Comparison of ENCODE assay signal across 8 mouse cellular contexts in genomic region chr3:84334771-84335420, GRCm38 (mm10). TPM values are rescaled to one million over a fixed set of nuclear protein-coding genes. Genes with fewer than 3 reads are reported as not detected.
A peak's percentile ranks its signal among the peaks of the same experiment; 100 is the strongest.
DNase-seq lines count a peak whose midpoint lies in the region; ATAC-seq and TF ChIP-seq lines count a peak whose summit lies in the region.

No protein-coding gene starts in this region.

- intact Hi-C loops in gastrocnemius, postnatal 14 days (cut with DNase I; ENCODE audit: low total_unique reads): no loop called here

- TF ChIP-seq CTCF in midbrain, postnatal 0 days (IDR thresholded peaks at IDR 0.05): no peak

- no peak overlapping the region for H3K27ac ChIP-seq in kidney, embryonic 16.5 days (ENCODE audit: low read length)
- H3K27ac ChIP-seq in embryonic facial prominence, embryonic 10.5 days (replicated peaks): no peak overlapping the region
- peak overlapping the region; percentile 85; the same call in 1 of the 2 replicates for H3K27ac ChIP-seq in intestine, embryonic 14.5 days (ENCODE audit: low read depth)
- no peak overlapping the region for H3K27ac ChIP-seq in midbrain, postnatal 0 days (ENCODE audit: low read depth, low read length)

- H3K4me3 ChIP-seq in kidney, embryonic 16.5 days (ENCODE audit: low read length): peak overlapping the region; percentile 18
- peak overlapping the region; percentile 42 for H3K4me3 ChIP-seq in embryonic facial prominence, embryonic 10.5 days
- H3K4me3 ChIP-seq in intestine, embryonic 14.5 days (ENCODE audit: low read depth, low read length): no peak overlapping the region
- peak overlapping the region; percentile 22 for H3K4me3 ChIP-seq in midbrain, postnatal 0 days (ENCODE audit: low read depth, low read length)

- H3K27me3 ChIP-seq in kidney, embryonic 16.5 days (ENCODE audit: insufficient read depth, low read length): no peaks in the 10 kb centered on the region
- H3K27me3 ChIP-seq in embryonic facial prominence, embryonic 10.5 days (replicated peaks; ENCODE audit: low read depth, poor library complexity, severe bottlenecking): peaks cover 45% of the 10 kb centered on the region
- no peaks in the 10 kb centered on the region for H3K27me3 ChIP-seq in intestine, embryonic 14.5 days (replicated peaks; ENCODE audit: control insufficient read depth, insufficient read depth, low read length)
- no peaks in the 10 kb centered on the region for H3K27me3 ChIP-seq in midbrain, postnatal 0 days (ENCODE audit: insufficient read depth, low read length)

- 7% methylated on average over 20 of the region's 20 CpGs for WGBS in kidney, embryonic 16.5 days
- 10% methylated on average over 20 of the region's 20 CpGs for WGBS in embryonic facial prominence, embryonic 10.5 days
- 17% methylated on average over 20 of the region's 20 CpGs for WGBS in intestine, embryonic 14.5 days
- 16% methylated on average over 20 of the region's 20 CpGs for WGBS in midbrain, postnatal 0 days

- 0 out of 2 replicates have a peak overlapping the region, but pooled peaks have one; percentile 2 for H3K9ac ChIP-seq in kidney, embryonic 16.5 days (replicated peaks; ENCODE audit: low read length)
- H3K9ac ChIP-seq in intestine, embryonic 14.5 days (ENCODE audit: low read length): no peak overlapping the region
- no peak overlapping the region for H3K9ac ChIP-seq in midbrain, postnatal 0 days (replicated peaks; ENCODE audit: low read length, poor library complexity, severe bottlenecking)

- ATAC-seq in kidney, embryonic 16.5 days (ENCODE audit: low FRiP score, low TSS enrichment): peak; percentile 36; the same call in 1 of the 2 replicates
- no peak for ATAC-seq in intestine, embryonic 14.5 days (replicated peaks; ENCODE audit: low FRiP score, low TSS enrichment, low read depth)
- ATAC-seq in midbrain, postnatal 0 days (ENCODE audit: low FRiP score): no peak

- no peaks in the 10 kb centered on the region for H3K36me3 ChIP-seq in kidney, embryonic 16.5 days (ENCODE audit: insufficient read depth, low read length)
- no peaks in the 10 kb centered on the region for H3K36me3 ChIP-seq in embryonic facial prominence, embryonic 10.5 days (replicated peaks)
- no peaks in the 10 kb centered on the region for H3K36me3 ChIP-seq in intestine, embryonic 14.5 days (ENCODE audit: control insufficient read depth, insufficient read depth, low read length)
- no peaks in the 10 kb centered on the region for H3K36me3 ChIP-seq in midbrain, postnatal 0 days (ENCODE audit: insufficient read depth, low read length)

- no peak for DNase-seq in kidney, adult 8-10 months
- peak; percentile 30 for DNase-seq in embryonic facial prominence, embryonic 10.5 days (ENCODE audit: low spot score)
- no peak for DNase-seq in intestine, embryonic 14.5 days (ENCODE audit: low spot score)
- peak; percentile 12 for DNase-seq in midbrain, postnatal 0 days (ENCODE audit: low spot score)
- DNase-seq in gastrocnemius, postnatal 14 days: no peak
- no peak for DNase-seq in spleen, adult 18-20 months
- no peak for DNase-seq in cerebellum, adult 11-12 months

- no peaks in the 10 kb centered on the region for H3K9me3 ChIP-seq in kidney, embryonic 16.5 days (ENCODE audit: low read length)
- H3K9me3 ChIP-seq in embryonic facial prominence, embryonic 10.5 days: no peaks in the 10 kb centered on the region
- H3K9me3 ChIP-seq in intestine, embryonic 14.5 days (ENCODE audit: control insufficient read depth, low read length): no peaks in the 10 kb centered on the region
- H3K9me3 ChIP-seq in midbrain, postnatal 0 days (ENCODE audit: low read length): no peaks in the 10 kb centered on the region

- H3K4me2 ChIP-seq in kidney, embryonic 16.5 days (replicated peaks; ENCODE audit: low read depth, low read length): peak overlapping the region; percentile 44
- peak overlapping the region; percentile 32 for H3K4me2 ChIP-seq in intestine, embryonic 14.5 days (ENCODE audit: low read length)
- peak overlapping the region; percentile 50 for H3K4me2 ChIP-seq in midbrain, postnatal 0 days (ENCODE audit: low read depth, low read length, poor library complexity, severe bottlenecking)

- peaks cover 21% of the 10 kb centered on the region for H3K4me1 ChIP-seq in kidney, embryonic 16.5 days (ENCODE audit: insufficient read depth, low read length)
- H3K4me1 ChIP-seq in embryonic facial prominence, embryonic 10.5 days: peaks cover 34% of the 10 kb centered on the region
- peaks cover 21% of the 10 kb centered on the region for H3K4me1 ChIP-seq in intestine, embryonic 14.5 days (replicated peaks; ENCODE audit: control insufficient read depth, insufficient read depth, low read length)
- H3K4me1 ChIP-seq in midbrain, postnatal 0 days (ENCODE audit: insufficient read depth, low read length): no peaks in the 10 kb centered on the region

RNA-seq across cellular contexts. Expression of gene Trim2, which starts 28.2 kb away (rescaled TPM):
- 25.5 and 28.3 TPM in 2 replicates for polyA plus RNA-seq in kidney, embryonic 16.5 days (2015; fragmentation: Nextera tagmentation; extraction: Ambion mirVana)
- 31.0 and 31.3 TPM in 2 replicates for polyA plus RNA-seq in embryonic facial prominence, embryonic 10.5 days (2016; fragmentation: Nextera tagmentation; extraction: Ambion mirVana)
- 58.1 and 60.4 TPM in 2 replicates for polyA plus RNA-seq in intestine, embryonic 14.5 days (2014; fragmentation: Nextera tagmentation; extraction: Ambion mirVana)
- 269 and 291 TPM in 2 replicates for total RNA-seq in midbrain, postnatal 0 days (2014; rRNA removed)
- polyA plus RNA-seq in midbrain, postnatal 0 days (2015; fragmentation: Nextera tagmentation; extraction: Ambion mirVana): 132 and 149 TPM in 2 replicates
- 1 to 10 TPM; 4.9 to 5.4 TPM for total RNA-seq in gastrocnemius, postnatal 14 days (2021)

Comparison
In these comparisons a context has a peak if more than half of its experiments do, and no peak if none do; other contexts are left out.
1. DNase-seq: peak in embryonic facial prominence, embryonic 10.5 days (single experiment) and midbrain, postnatal 0 days (single experiment); none in kidney, adult 8-10 months (0 of 2), intestine, embryonic 14.5 days (single experiment), gastrocnemius, postnatal 14 days (single experiment), spleen, adult 18-20 months (0 of 2) and cerebellum, adult 11-12 months (single experiment).
2. Peak in every context shown above with its lines, with median percentiles within 50 percentile points of each other: H3K4me2 ChIP-seq.